10 mouse cellular contexts compared by ENCODE assay signal in genomic region chr16:13130412-13130811, GRCm38 (mm10). TPM values are rescaled to one million over a fixed set of nuclear protein-coding genes. Genes with fewer than 3 reads are reported as not detected.
DNase-seq lines count a peak whose midpoint lies in the region; ATAC-seq and TF ChIP-seq lines count a peak whose summit lies in the region.
"Had no signal": no experiment of that assay in that cellular context is flagged by ENCODE, and none has a peak within 500 bp of the region (broad histone marks: within the 10 kb centered on the region; RNA-seq: fewer than 3 reads in every experiment).

No protein-coding gene starts in this region.

- no peaks in the 10 kb centered on the region for H3K27me3 ChIP-seq in hindbrain, postnatal 0 days (ENCODE audit: insufficient read depth, low read length)
- no peaks in the 10 kb centered on the region for H3K27me3 ChIP-seq in hindbrain, embryonic 16.5 days (replicated peaks; ENCODE audit: control insufficient read depth, insufficient read depth, low read length)
- H3K27me3 ChIP-seq: embryonic facial prominence, embryonic 15.5 days; limb, embryonic 13.5 days had no signal

- ATAC-seq in hindbrain, postnatal 0 days = no peak
- no peak for ATAC-seq in hindbrain, embryonic 16.5 days

- H3K4me2 ChIP-seq in hindbrain, postnatal 0 days (ENCODE audit: low read depth, low read length) = no peak overlapping the region
- H3K4me2 ChIP-seq in hindbrain, embryonic 16.5 days (ENCODE audit: low read length) = no peak overlapping the region
- H3K4me2 ChIP-seq: embryonic facial prominence, embryonic 15.5 days; limb, embryonic 13.5 days had no signal

- WGBS in hindbrain, postnatal 0 days = 46% methylated on average over 14 of the region's 14 CpGs
- WGBS in hindbrain, embryonic 16.5 days = 38% methylated on average over 14 of the region's 14 CpGs

- no peak overlapping the region for H3K4me3 ChIP-seq in hindbrain, postnatal 0 days (ENCODE audit: low read length)
- no peak overlapping the region for H3K4me3 ChIP-seq in hindbrain, embryonic 16.5 days (ENCODE audit: low read length)
- H3K4me3 ChIP-seq: embryonic facial prominence, embryonic 15.5 days; limb, embryonic 13.5 days had no signal

- no peak overlapping the region for H3K9ac ChIP-seq in hindbrain, postnatal 0 days (replicated peaks; ENCODE audit: low read length)
- no peak overlapping the region for H3K9ac ChIP-seq in hindbrain, embryonic 16.5 days (ENCODE audit: low read depth, low read length)
- H3K9ac ChIP-seq: embryonic facial prominence, embryonic 15.5 days; limb, embryonic 13.5 days had no signal

- H3K9me3 ChIP-seq in hindbrain, postnatal 0 days (ENCODE audit: low read length) = no peaks in the 10 kb centered on the region
- H3K9me3 ChIP-seq in hindbrain, embryonic 16.5 days (ENCODE audit: control insufficient read depth, low read length) = no peaks in the 10 kb centered on the region
- H3K9me3 ChIP-seq: embryonic facial prominence, embryonic 15.5 days; limb, embryonic 13.5 days had no signal

- H3K36me3 ChIP-seq in hindbrain, postnatal 0 days (ENCODE audit: insufficient read depth, low read length) = peaks cover 50% of the 10 kb centered on the region
- H3K36me3 ChIP-seq in hindbrain, embryonic 16.5 days (ENCODE audit: control insufficient read depth, insufficient read depth, low read length) = peaks cover 27% of the 10 kb centered on the region

- no peak overlapping the region for H3K27ac ChIP-seq in hindbrain, postnatal 0 days
- H3K27ac ChIP-seq in hindbrain, embryonic 16.5 days (ENCODE audit: low read depth, low read length) = no peak overlapping the region
- H3K27ac ChIP-seq: embryonic facial prominence, embryonic 15.5 days; limb, embryonic 13.5 days had no signal

- H3K4me1 ChIP-seq in hindbrain, postnatal 0 days (ENCODE audit: insufficient read depth, low read length) = no peaks in the 10 kb centered on the region
- no peaks in the 10 kb centered on the region for H3K4me1 ChIP-seq in hindbrain, embryonic 16.5 days (ENCODE audit: control insufficient read depth, insufficient read depth, low read depth, low read length)
- H3K4me1 ChIP-seq: embryonic facial prominence, embryonic 15.5 days; limb, embryonic 13.5 days had no signal

- peak; percentile 20 for DNase-seq in hindbrain, postnatal 0 days (ENCODE audit: low spot score)
- DNase-seq in urinary bladder, postnatal 25 days (ENCODE audit: low spot score) = peak; percentile 22
- DNase-seq in urinary bladder, postnatal 10 days (ENCODE audit: low spot score) = no peak
- DNase-seq in embryo, embryonic 11 days = peak; percentile 40
- peak; percentile 39 for DNase-seq in mesoderm, embryonic 11.5 days (ENCODE audit: low read depth, low spot score)
- no peak for DNase-seq in frontal cortex, postnatal 25 days (ENCODE audit: low spot score in 2 of 2)
- no peak for DNase-seq in right cerebral cortex, postnatal 36 days (ENCODE audit: low spot score in 2 of 2)

- TF ChIP-seq CTCF in hindbrain, postnatal 0 days (IDR thresholded peaks at IDR 0.05; ENCODE audit: low read depth) = peak; percentile 75

RNA-seq across cellular contexts. Expression of gene Ercc4, which starts 20.9 kb away (rescaled TPM):
- total RNA-seq in hindbrain, postnatal 0 days (2014; rRNA removed) = 12.7 and 16.2 TPM in 2 replicates
- polyA plus RNA-seq in hindbrain, postnatal 0 days (2015; fragmentation: Nextera tagmentation; extraction: Ambion mirVana) = 14.1 and 14.5 TPM in 2 replicates
- 16.2 and 17.8 TPM in 2 replicates for polyA plus RNA-seq in hindbrain, embryonic 16.5 days (2015; fragmentation: Nextera tagmentation; extraction: Ambion mirVana)

Comparison
In these comparisons a context has a peak if more than half of its experiments do, and no peak if none do; other contexts are left out.
1. DNase-seq: peak in hindbrain, postnatal 0 days (single experiment), urinary bladder, postnatal 25 days (single experiment), embryo, embryonic 11 days (single experiment) and mesoderm, embryonic 11.5 days (single experiment); none in urinary bladder, postnatal 10 days (single experiment), frontal cortex, postnatal 25 days (0 of 2) and right cerebral cortex, postnatal 36 days (0 of 2).